Mouse (Mus musculus): ENCODE results near the gene Nmral1. TPM values are rescaled to one million over a fixed set of nuclear protein-coding genes. Genes with fewer than 3 reads are reported as not detected.

Nmral1 gene
- 10.6 to 12.9 TPM (median 11.6 TPM) in 4 replicates for total RNA-seq (2023; ENCODE audit: inconsistent age)

GRCm38 (mm10) chr16:4718753-4719518, at the start of gene Nmral1:
Gene Nmral1, minus strand, starts transcription at chr16:4719356.

DNA sequence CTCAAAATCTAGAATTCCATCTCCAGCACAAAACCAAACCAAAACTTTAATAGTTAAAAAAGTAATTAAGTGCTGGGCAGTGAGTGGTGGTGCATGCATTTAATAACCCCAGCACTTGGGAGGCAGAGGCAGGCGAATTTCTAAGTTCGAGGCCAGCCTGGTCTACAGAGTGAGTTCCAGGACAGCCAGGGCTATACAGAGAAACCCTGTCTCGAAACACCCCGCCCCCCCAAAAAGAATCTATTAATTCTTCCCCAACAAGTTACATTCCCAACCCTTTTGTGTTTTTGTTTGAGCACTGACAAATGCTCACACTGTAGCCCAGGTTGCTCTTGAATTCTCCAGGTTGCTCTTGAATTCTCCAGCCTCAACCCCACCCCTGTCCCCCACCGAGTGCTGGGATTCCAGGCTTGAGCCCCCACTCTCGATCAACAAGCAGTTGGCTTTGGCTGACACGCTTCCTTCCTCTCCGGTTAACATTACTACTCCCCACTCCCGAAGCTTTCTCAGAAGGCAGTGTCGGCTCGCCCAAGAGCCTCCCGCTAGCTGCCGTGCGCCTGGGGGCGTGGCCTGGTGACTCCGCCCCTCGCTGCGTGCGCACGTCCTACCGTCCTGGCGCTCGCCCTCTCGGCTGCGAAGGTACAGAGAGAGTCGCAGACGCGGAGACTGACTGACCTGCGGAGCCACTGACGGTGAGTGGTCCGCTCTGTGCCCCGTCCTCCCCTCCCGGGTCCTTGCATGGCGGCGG, 6.8 kb upstream of the Nmral1 start, which contains the start of gene Hmox2:
Hmox2 (plus strand) TSS at position 582 of the 748 bp plus-strand sequence.

DNA sequence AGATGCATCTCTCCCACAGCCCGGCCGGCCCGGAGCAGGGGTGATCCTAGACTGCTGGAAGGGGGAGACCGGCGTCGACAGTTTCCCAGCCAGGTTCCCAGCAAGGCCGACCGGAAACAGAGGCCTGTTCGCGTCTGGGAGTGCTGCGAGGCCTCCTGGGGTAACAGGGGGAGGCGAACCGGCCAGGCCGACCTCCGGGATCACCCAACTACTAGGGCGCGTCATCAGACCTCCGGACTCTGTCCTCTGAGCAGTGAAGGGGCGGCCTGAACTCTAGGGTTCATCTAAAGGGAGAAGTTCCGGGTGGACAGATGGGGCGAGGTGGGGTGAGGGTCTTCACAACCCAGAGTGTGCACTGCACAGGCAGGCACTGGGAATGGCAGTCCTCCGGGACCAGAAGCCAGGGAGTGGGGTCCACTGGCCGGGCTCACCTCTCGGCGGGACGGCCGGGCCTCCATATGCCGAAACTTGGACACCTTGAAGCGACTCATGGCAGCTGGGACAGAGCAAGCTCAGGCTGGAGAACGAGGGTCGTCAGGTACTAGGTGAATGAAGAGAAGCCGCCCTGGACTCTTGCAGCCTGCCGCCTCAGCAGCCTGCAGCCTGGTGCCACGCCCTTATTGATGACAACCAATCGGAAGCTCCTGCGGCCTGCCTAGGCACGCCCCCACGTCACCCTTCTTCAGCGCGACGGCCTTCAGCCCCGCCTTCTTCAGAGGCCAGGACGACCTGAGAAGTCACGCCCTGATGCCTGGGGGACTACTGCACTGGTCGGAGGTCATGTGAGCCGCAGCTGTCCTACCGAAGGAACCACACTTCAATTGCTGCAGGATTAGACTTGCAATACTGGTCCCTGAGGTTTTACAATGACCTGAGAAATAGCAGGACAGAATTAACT, 39.8 kb downstream of the Nmral1 start, which contains the start of gene Coro7:
Coro7 (minus strand) TSS at position 657 of the 898 bp plus-strand sequence.

Other genes with a start within 250 kb of the Nmral1 start
- 1.3 to 2.4 TPM (median 1.7 TPM) in 4 replicates for gene Srl, start 177.5 kb downstream of the Nmral1 start, total RNA-seq (2023; ENCODE audit: inconsistent age)
- 9.7 to 12.9 TPM (median 11.3 TPM) in 4 replicates for gene Tfap4, start 159.5 kb downstream of the Nmral1 start, total RNA-seq (2023; ENCODE audit: inconsistent age)
- 0.13 to 0.61 TPM (median 0.45 TPM) in 3 of 4 replicates, not detected in the other for gene Glis2, start 124.6 kb downstream of the Nmral1 start, total RNA-seq (2023; ENCODE audit: inconsistent age)
- 35.3 to 46.5 TPM (median 42.0 TPM) in 4 replicates for gene Pam16, start 94.4 kb downstream of the Nmral1 start, total RNA-seq (2023; ENCODE audit: inconsistent age)
- gene Vasn, start 79.4 kb downstream of the Nmral1 start, total RNA-seq (2023; ENCODE audit: inconsistent age): 0.63 to 2.5 TPM (median 0.81 TPM) in 3 of 4 replicates, not detected in the other
- 30.1 to 34.1 TPM (median 31.9 TPM) in 4 replicates for gene Dnaja3, start 79.4 kb downstream of the Nmral1 start, total RNA-seq (2023; ENCODE audit: inconsistent age)
- 202 to 234 TPM (median 210 TPM) in 4 replicates for gene Coro7, start 39.6 kb downstream of the Nmral1 start, total RNA-seq (2023; ENCODE audit: inconsistent age)
- 47.7 to 55.4 TPM (median 53.2 TPM) in 4 replicates for gene Hmox2, start 7.0 kb upstream of the Nmral1 start, total RNA-seq (2023; ENCODE audit: inconsistent age)
- gene Cdip1, start 70.9 kb upstream of the Nmral1 start, total RNA-seq (2023; ENCODE audit: inconsistent age): 54.2 to 63.9 TPM (median 60.2 TPM) in 4 replicates
- gene 4930562C15Rik, start 116.1 kb upstream of the Nmral1 start, total RNA-seq (2023; ENCODE audit: inconsistent age): not detected in 4 replicates
- 173 to 195 TPM (median 185 TPM) in 4 replicates for gene Ubald1, start 161.0 kb upstream of the Nmral1 start, total RNA-seq (2023; ENCODE audit: inconsistent age)
- gene Mgrn1, start 166.9 kb upstream of the Nmral1 start, total RNA-seq (2023; ENCODE audit: inconsistent age): 138 to 157 TPM (median 152 TPM) in 4 replicates
- gene Nudt16l1, start 219.4 kb upstream of the Nmral1 start, total RNA-seq (2023; ENCODE audit: inconsistent age): 45.2 to 47.4 TPM (median 46.1 TPM) in 4 replicates
- gene Anks3, start 244.8 kb upstream of the Nmral1 start, total RNA-seq (2023; ENCODE audit: inconsistent age): 78.8 to 99.2 TPM (median 87.6 TPM) in 4 replicates